Mouse (Mus musculus) heart, embryonic 15.5 days (tissue): ENCODE results near the gene Nat9. TPM values are rescaled to one million over a fixed set of nuclear protein-coding genes. Genes with fewer than 3 reads are reported as not detected.

Source experiments
- ATAC-seq: fragments of 200-750 bp; cut with Nextera tagmentation; replicated peaks from 2 replicates; pipeline ENCODE4 v1.8.0; 2017; ENCODE audit warnings: low read depth, moderate TSS enrichment; ENCODE audit not compliant: insufficient number of reproducible peaks, insufficient read depth, low FRiP score
- H3K27ac ChIP-seq: fragments of 300-500 bp; sonication (generic); 2 replicates; pipeline ENCODE4 v1.5.1; 2015; ENCODE audit warnings: mild to moderate bottlenecking, inconsistent platforms
- H3K27me3 ChIP-seq: fragments of 300-500 bp; sonication (generic); 2 replicates; pipeline ENCODE4 v1.6.1; 2015; ENCODE audit warnings: inconsistent platforms
- H3K36me3 ChIP-seq: fragments of 300-500 bp; sonication (generic); 2 replicates; pipeline ENCODE4 v1.6.1; 2015; ENCODE audit warnings: mild to moderate bottlenecking, inconsistent platforms
- H3K4me1 ChIP-seq: fragments of 300-500 bp; sonication (generic); replicated peaks from 2 replicates; pipeline ENCODE4 v1.6.1; 2015; ENCODE audit warnings: inconsistent platforms
- H3K4me2 ChIP-seq: fragments of 300-500 bp; sonication (generic); 2 replicates; pipeline ENCODE4 v1.6.1; 2015; ENCODE audit warnings: inconsistent platforms, mild to moderate bottlenecking, moderate library complexity
- H3K4me3 ChIP-seq: fragments of 300-500 bp; sonication (generic); 2 replicates; pipeline ENCODE4 v1.5.1; 2015; ENCODE audit warnings: mild to moderate bottlenecking, inconsistent platforms
- H3K9ac ChIP-seq: fragments of 300-500 bp; sonication (generic); 2 replicates; pipeline ENCODE4 v1.6.1; 2015; ENCODE audit warnings: mild to moderate bottlenecking, inconsistent platforms
- H3K9me3 ChIP-seq: fragments of 300-500 bp; sonication (generic); replicated peaks from 2 replicates; pipeline ENCODE4 v1.6.1; 2016; ENCODE audit warnings: inconsistent platforms
- WGBS: fragments of 180-500 bp; shearing (Covaris S2); methylation state at CpG from one replicate; pipeline ENCODE4 v1.1.7; 2015; ENCODE audit warnings: mixed read lengths; 5-methylcytosine and 5-hydroxymethylcytosine counted together
- polyA plus RNA-seq: library from polyadenylated mRNA; unstranded; fragments of >200 nt; fragmentation: Nextera tagmentation; extraction: Ambion mirVana; gene quantifications from 2 replicates; pipeline ENCODE4 v1.2.1, GENCODE M21; 2015

Nat9 gene
- polyA plus RNA-seq, 1 experiment from 2014 or later = 16.2 TPM

GRCm38 (mm10) chr11:115226811-115227491, 39.3 kb upstream of the Nat9 start:
- Histone ChIP-seq H3K9ac (no peak overlapping the region), H3K4me3 (no peak overlapping the region), H3K4me2 (no peak overlapping the region), H3K4me1 (peaks cover 79% of the 10 kb centered on the region), H3K36me3 (no peaks in the 10 kb centered on the region), H3K27ac (peak overlapping the region; percentile 13; the same call in 1 of the 2 replicates), H3K9me3 (no peaks in the 10 kb centered on the region), H3K27me3 (peaks cover under 1% of the 10 kb centered on the region; the same call in 1 of the 2 replicates)
- peak; percentile 9; the same call in 1 of the 2 replicates for ATAC-seq
- WGBS = 50% methylated on average over 14 of the region's 14 CpGs

DNA sequence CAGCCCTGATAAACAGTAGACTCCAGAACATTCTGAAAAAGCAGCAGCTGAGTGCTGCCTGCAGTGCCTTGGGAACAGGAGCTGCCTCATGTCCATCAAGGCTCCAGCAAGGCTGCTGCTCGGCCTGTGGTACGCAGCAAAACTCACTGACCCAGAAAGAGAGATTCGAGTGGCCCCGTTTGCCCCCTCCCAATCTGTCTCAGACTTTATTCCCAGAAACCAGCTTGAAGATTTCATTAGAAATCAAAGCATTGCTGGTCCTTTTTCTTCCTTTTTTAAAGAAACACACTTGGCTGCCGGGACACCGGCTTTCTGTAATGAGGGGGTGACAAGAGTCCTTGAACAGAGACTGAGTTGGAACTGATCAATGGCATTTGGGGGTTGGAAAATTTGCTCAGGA, 37.6 kb upstream of the Nat9 start:
- no peak overlapping the region for H3K4me2 ChIP-seq
- no peak overlapping the region for H3K4me3 ChIP-seq
- H3K27me3 ChIP-seq = no peaks in the 10 kb centered on the region
- 73% methylated on average over 6 of the region's 6 CpGs for WGBS
- H3K27ac ChIP-seq = no peak overlapping the region
- no peaks in the 10 kb centered on the region for H3K9me3 ChIP-seq
- H3K4me1 ChIP-seq = peaks cover 82% of the 10 kb centered on the region
- no peak overlapping the region for H3K9ac ChIP-seq
- ATAC-seq = no peak
- H3K36me3 ChIP-seq = no peaks in the 10 kb centered on the region

DNA sequence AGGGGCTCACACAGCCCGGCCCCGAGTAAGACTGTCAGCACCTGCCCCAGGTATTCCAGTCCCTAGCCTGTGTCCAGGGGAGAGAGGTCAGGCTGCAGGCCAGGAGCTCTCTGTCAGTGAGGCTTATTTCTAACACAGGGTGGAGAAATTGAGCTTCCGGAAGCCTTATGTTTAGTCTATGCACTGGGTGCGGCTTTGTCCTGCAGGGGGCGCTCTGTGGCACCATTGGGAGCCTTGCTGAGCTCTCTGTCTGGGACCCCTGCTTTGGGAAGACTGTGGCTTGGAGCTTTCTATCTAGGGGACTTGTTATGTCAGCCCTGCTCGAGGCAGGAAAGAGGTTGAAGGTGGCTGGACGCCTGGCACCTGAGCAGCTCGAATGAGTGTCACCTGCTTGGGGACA, 37.2 kb upstream of the Nat9 start:
- H3K4me1 ChIP-seq = peaks cover 78% of the 10 kb centered on the region
- H3K36me3 ChIP-seq = no peaks in the 10 kb centered on the region

DNA sequence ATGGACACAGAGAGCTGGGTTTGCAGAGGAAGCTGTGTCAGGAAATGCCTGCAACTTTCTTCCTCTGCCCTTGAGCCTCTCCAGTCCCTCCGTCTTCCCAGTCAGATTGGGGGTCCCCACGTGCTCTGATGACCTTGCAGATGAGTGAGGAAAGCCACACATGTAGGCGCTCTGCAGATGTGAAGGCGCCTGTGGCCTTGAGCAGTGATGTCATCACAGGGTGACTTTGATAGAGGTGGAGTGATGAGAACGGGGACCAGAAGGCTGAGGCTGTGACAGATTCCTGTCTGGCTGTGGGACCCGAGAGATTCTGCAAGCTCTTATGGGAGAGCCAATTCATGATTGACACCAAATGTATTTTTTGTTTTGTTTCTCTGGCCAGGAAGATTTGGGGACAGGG, 36.2 kb upstream of the Nat9 start:
- WGBS = 15% methylated on average over 6 of the region's 6 CpGs
- ATAC-seq = no peak
- Histone ChIP-seq H3K4me1 (peaks cover 78% of the 10 kb centered on the region), H3K4me3 (no peak overlapping the region), H3K27ac (peak overlapping the region; percentile 78), H3K36me3 (no peaks in the 10 kb centered on the region), H3K9ac (no peak overlapping the region), H3K27me3 (no peaks in the 10 kb centered on the region), H3K4me2 (no peak overlapping the region), H3K9me3 (no peaks in the 10 kb centered on the region)

More for the DNA sequence above, 37.2 kb upstream of the Nat9 start:
- no peak overlapping the region for H3K4me2 ChIP-seq
- H3K9me3 ChIP-seq = no peaks in the 10 kb centered on the region
- H3K9ac ChIP-seq = no peak overlapping the region
- WGBS = 45% methylated on average over 8 of the region's 8 CpGs
- no peak for ATAC-seq
- H3K27me3 ChIP-seq = no peaks in the 10 kb centered on the region
- no peak overlapping the region for H3K27ac ChIP-seq
- no peak overlapping the region for H3K4me3 ChIP-seq

DNA sequence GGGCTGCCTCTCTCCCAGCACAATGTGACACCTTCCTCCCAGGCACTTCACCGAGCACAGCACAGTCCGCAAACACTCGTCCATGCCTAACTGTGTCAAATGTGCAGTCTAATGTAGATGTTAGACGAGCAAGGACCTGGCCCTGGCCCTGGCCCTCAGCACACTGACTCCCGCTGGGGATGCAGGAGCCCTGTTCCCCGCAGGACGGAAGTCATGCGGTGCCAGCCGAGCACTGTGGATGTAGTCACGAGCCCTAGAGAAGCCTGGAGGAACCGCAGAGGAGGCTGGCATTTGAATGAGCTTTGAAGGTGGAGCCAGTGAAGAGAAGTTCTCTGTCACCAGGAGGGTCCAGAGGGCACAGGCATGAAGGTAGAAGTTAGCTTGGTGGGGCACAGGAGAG, 35.8 kb upstream of the Nat9 start:
- Histone ChIP-seq H3K4me3 (no peak overlapping the region), H3K36me3 (no peaks in the 10 kb centered on the region), H3K4me1 (peaks cover 78% of the 10 kb centered on the region), H3K9ac (no peak overlapping the region), H3K9me3 (no peaks in the 10 kb centered on the region), H3K4me2 (no peak overlapping the region), H3K27me3 (no peaks in the 10 kb centered on the region), H3K27ac (peak overlapping the region; percentile 78)
- ATAC-seq = no peak
- WGBS = 42% methylated on average over 11 of the region's 11 CpGs

GRCm38 (mm10) chr11:115222570-115222969, 34.9 kb upstream of the Nat9 start:
- no peaks in the 10 kb centered on the region for H3K9me3 ChIP-seq
- H3K4me2 ChIP-seq = peak overlapping the region; percentile 48
- H3K27ac ChIP-seq = peak overlapping the region; percentile 78
- WGBS = 4% methylated on average over 5 of the region's 5 CpGs
- ATAC-seq = peak; percentile 29; the same call in 1 of the 2 replicates
- H3K9ac ChIP-seq = no peak overlapping the region
- no peaks in the 10 kb centered on the region for H3K36me3 ChIP-seq
- H3K4me3 ChIP-seq = no peak overlapping the region
- H3K27me3 ChIP-seq = no peaks in the 10 kb centered on the region
- H3K4me1 ChIP-seq = peaks cover 78% of the 10 kb centered on the region

DNA sequence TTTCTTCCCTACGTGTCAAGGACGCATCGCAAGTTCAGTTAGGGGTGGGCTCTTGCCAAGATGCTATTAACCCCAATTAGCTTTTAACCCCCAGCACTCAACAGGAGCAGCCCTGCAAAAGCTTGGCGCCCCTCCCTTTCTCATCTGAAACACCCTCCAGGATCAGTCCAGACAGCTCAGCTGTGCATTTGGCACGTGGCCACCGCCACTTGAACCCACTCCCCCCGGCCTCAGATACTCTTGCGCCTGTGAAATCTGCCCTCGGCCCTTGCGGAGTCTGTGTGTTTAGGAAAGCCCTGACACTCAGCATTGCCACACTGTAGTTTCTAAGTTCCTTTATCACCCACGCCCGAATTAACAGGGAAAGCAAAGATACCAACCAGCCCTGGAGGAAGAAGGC, 34.4 kb upstream of the Nat9 start:
- Histone ChIP-seq H3K9me3 (no peaks in the 10 kb centered on the region), H3K4me1 (peaks cover 78% of the 10 kb centered on the region), H3K4me3 (0 out of 2 replicates have a peak overlapping the region, but pooled peaks have one; percentile 1), H3K27ac (peak overlapping the region; percentile 78), H3K9ac (no peak overlapping the region), H3K4me2 (peak overlapping the region; percentile 48), H3K36me3 (no peaks in the 10 kb centered on the region), H3K27me3 (no peaks in the 10 kb centered on the region)
- peak; percentile 51; the same call in 1 of the 2 replicates for ATAC-seq
- WGBS = 20% methylated on average over 12 of the region's 12 CpGs

DNA sequence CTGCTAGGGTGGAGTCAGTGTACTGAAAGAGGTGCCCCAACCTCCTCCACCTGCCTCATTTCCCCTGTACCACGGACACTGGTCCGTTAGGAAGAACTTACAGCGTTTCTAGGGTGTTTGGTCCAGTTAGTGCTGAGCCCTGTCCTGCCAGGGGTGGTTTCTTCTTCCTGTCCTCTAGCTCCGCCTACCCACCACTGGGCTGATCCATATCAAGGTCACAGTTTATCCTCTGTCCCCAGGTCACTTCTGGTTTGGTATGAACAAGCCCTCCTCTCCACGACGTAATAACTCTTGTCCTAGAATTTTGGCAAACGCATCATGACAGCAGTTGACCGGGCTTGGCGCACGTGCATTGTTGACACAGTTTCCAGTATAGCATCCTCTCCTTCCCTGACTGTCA, 32.0 kb upstream of the Nat9 start:
- H3K36me3 ChIP-seq = no peaks in the 10 kb centered on the region
- no peaks in the 10 kb centered on the region for H3K9me3 ChIP-seq
- no peak overlapping the region for H3K9ac ChIP-seq
- peaks cover 73% of the 10 kb centered on the region for H3K4me1 ChIP-seq
- 84% methylated on average over 10 of the region's 10 CpGs for WGBS
- no peak overlapping the region for H3K4me2 ChIP-seq
- no peaks in the 10 kb centered on the region for H3K27me3 ChIP-seq
- H3K4me3 ChIP-seq = no peak overlapping the region
- H3K27ac ChIP-seq = peak overlapping the region; percentile 62
- no peak for ATAC-seq

GRCm38 (mm10) chr11:115219263-115219662, 31.6 kb upstream of the Nat9 start:
- WGBS = 22% methylated on average over 9 of the region's 9 CpGs
- Histone ChIP-seq H3K9ac (no peak overlapping the region), H3K4me1 (peaks cover 72% of the 10 kb centered on the region), H3K4me3 (no peak overlapping the region), H3K9me3 (no peaks in the 10 kb centered on the region), H3K4me2 (no peak overlapping the region), H3K27ac (peak overlapping the region; percentile 62), H3K36me3 (no peaks in the 10 kb centered on the region), H3K27me3 (no peaks in the 10 kb centered on the region)
- ATAC-seq = peak; percentile 19

DNA sequence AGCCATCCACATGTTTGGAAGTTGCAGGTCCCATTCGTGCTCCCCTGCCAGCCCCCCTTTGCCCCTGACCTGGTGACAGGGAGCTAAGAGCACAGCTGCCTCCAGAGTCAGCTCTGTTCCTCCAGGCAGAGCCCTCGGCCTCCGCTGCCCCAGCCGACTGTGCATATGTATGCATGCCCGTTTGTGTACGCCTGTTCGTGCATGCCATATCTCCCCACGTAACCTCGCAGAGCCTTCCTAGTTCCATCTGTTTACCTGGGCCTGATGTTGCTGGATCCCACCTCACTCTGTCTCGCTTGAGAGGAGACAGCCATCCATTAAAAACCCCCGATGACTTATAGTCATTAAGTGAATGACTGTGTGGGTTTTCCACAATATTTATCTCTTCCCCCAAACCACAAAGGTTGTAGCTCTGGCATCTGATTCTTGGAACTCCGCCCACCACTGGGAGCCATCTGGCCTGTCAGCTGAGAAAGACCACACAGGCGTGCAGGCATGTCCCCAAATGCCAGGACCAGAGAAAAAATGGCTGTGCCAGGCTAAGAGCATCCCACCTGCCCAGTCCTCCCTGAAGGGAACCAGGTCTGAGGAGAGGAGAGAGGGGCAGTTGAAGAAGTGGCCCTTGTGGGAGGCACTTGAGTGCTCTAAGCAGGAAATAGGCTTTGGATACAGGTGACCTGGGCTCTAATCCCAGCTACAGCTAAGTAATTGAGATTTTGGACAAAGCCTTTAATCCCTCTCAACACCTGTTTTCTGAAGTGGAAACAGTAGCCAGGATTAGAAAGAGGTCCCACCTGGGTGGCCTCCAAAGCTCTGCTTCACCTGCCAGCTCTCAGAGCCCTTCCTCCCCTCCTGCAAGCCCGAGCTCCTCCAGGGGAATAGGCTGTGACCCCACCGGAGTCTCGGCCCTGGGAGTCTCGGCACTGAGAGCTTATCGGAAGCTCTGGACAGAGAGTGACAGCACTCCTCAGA, 30.1 kb upstream of the Nat9 start:
- no peak for ATAC-seq
- no peaks in the 10 kb centered on the region for H3K27me3 ChIP-seq
- H3K27ac ChIP-seq = 0 out of 2 replicates have a peak overlapping the region, but pooled peaks have one; percentile 24
- H3K4me3 ChIP-seq = no peak overlapping the region
- 57% methylated on average over 18 of the region's 18 CpGs for whole genome bisulfite sequencing
- no peaks in the 10 kb centered on the region for H3K9me3 ChIP-seq
- H3K4me2 ChIP-seq = no peak overlapping the region
- H3K9ac ChIP-seq = no peak overlapping the region
- H3K4me1 ChIP-seq = peaks cover 57% of the 10 kb centered on the region
- H3K36me3 ChIP-seq = no peaks in the 10 kb centered on the region

GRCm38 (mm10) chr11:115215123-115215522, 27.5 kb upstream of the Nat9 start:
- Histone ChIP-seq H3K27ac (peak overlapping the region; percentile 59), H3K4me1 (peaks cover 44% of the 10 kb centered on the region), H3K9me3 (no peaks in the 10 kb centered on the region), H3K9ac (no peak overlapping the region; the same call in 1 of the 2 replicates), H3K36me3 (no peaks in the 10 kb centered on the region), H3K4me3 (no peak overlapping the region), H3K4me2 (no peak overlapping the region), H3K27me3 (no peaks in the 10 kb centered on the region)
- WGBS = 40% methylated on average over 5 of the region's 5 CpGs
- ATAC-seq = peak; percentile 68
